Mouse (Mus musculus) left cerebral cortex, postnatal 14 days (tissue): ENCODE measurements at regions not wholly inside any gene's neighbourhood (a gene's known extent, or its start where the extent isn't known, plus 50 kb on each side); places are given as distances from the start of the nearest gene placed in this dataset.

Source experiments
- DNase-seq, 2 experiments: peaks; one replicate each; pipeline ENCODE4 v3.0.0; 2021 to 2022; ENCODE audit warnings: low spot score in 2 of 2, mixed read lengths in 1 of 2
- intact Hi-C: fragments of 180-260 bp; cut with DNase I; formaldehyde crosslinking; loops from one replicate; pipeline ENCODE4 v1.15.1; 2025

- intact Hi-C loops: no loop called here
- no peak for DNase-seq
Measured at GRCm38 (mm10) chr19:56225518-56225917, 61.4 kb upstream of the Habp2 start.

GRCm38 (mm10) chr19:56228586-56228985 is 58.4 kb upstream of the Habp2 start:
- intact Hi-C loops: no loop called here
- DNase-seq: no peak

- intact Hi-C loops: no loop called here
- no peak for DNase-seq
Measured at GRCm38 (mm10) chr19:56231430-56231829, 55.5 kb upstream of the Habp2 start.

- DNase-seq: no peak
- intact Hi-C loops: no loop called here
Measured at GRCm38 (mm10) chr19:56231849-56232248, 55.1 kb upstream of the Habp2 start.

GRCm38 (mm10) chr19:56232269-56232668 is 54.7 kb upstream of the Habp2 start:
- intact Hi-C loops: no loop called here
- no peak for DNase-seq

GRCm38 (mm10) chr19:56232950-56233349 is 54.0 kb upstream of the Habp2 start:
- no peak for DNase-seq
- intact Hi-C loops: no loop called here

- intact Hi-C loops: no loop called here
Measured at GRCm38 (mm10) chr19:56235040-56235439, 51.9 kb upstream of the Habp2 start.

More at GRCm38 (mm10) chr19:56235040-56235439, 51.9 kb upstream of the Habp2 start:
- no peak for DNase-seq
